Comparison of ENCODE assay signal across 8 mouse cellular contexts in genomic region chr7:34167766-34168469, GRCm38 (mm10). TPM values are rescaled to one million over a fixed set of nuclear protein-coding genes. Genes with fewer than 3 reads are reported as not detected.
DNase-seq lines count a peak whose midpoint lies in the region; ATAC-seq lines count a peak whose summit lies in the region.

No protein-coding gene starts in this region.

- WGBS in heart, embryonic 15.5 days: under 1% methylated on average over 54 of the region's 54 CpGs

- no peaks in the 10 kb centered on the region for H3K27me3 ChIP-seq in heart, embryonic 15.5 days

- peaks cover 12% of the 10 kb centered on the region for H3K4me1 ChIP-seq in heart, embryonic 15.5 days (replicated peaks)

- H3K27ac ChIP-seq in heart, embryonic 15.5 days: peak overlapping the region; percentile 93

- peak overlapping the region; percentile 95 for H3K4me3 ChIP-seq in heart, embryonic 15.5 days

- peak; percentile 15 for ATAC-seq in heart, embryonic 15.5 days (replicated peaks; ENCODE audit: insufficient number of reproducible peaks, insufficient read depth, low FRiP score, low read depth)
- ATAC-seq in monocyte, adult 5-6 weeks (replicated peaks; ENCODE audit: insufficient number of reproducible peaks, low FRiP score, low TSS enrichment, poor library complexity, severe bottlenecking): peak; percentile 27

- DNase-seq in adrenal gland, adult 8-10 months: peak; percentile 10
- DNase-seq in adrenal gland, postnatal 4 days (ENCODE audit: low spot score in 2 of 2): no peak
- peak; percentile 50 for DNase-seq in 416B (ENCODE audit: low read depth)
- peak; percentile 44 for DNase-seq in embryo, embryonic 11 days
- DNase-seq in liver: peak; percentile 44
- DNase-seq in spleen, postnatal 14 days (ENCODE audit: low spot score in 2 of 2): no peak

- H3K9me3 ChIP-seq in heart, embryonic 15.5 days (replicated peaks): no peaks in the 10 kb centered on the region

- H3K9ac ChIP-seq in heart, embryonic 15.5 days: peak overlapping the region; percentile 97

- H3K4me2 ChIP-seq in heart, embryonic 15.5 days: peak overlapping the region; percentile 74

- peaks cover 23% of the 10 kb centered on the region for H3K36me3 ChIP-seq in heart, embryonic 15.5 days

RNA-seq across cellular contexts. Expression of gene Uba2, which starts 1.5 kb away (rescaled TPM):
- 10 to 100 TPM; 64.3 to 77.2 (median 72.4) TPM for total RNA-seq in adrenal gland, adult 8-10 months (2022)
- 100 to 1,000 TPM; 101 to 107 TPM for total RNA-seq in adrenal gland, postnatal 4 days (2021)
- polyA plus RNA-seq in heart, embryonic 15.5 days (2015; fragmentation: Nextera tagmentation; extraction: Ambion mirVana): 89.0 and 108 TPM in 2 replicates
- 107 to 120 TPM (median 115 TPM) in 3 replicates for total RNA-seq in monocyte, adult 5-6 weeks (2017)

RNA-seq across cellular contexts. Expression of gene Pdcd2l, which starts 28.5 kb away (rescaled TPM):
- total RNA-seq in adrenal gland, adult 8-10 months (2022): 10 to 100 TPM; 25.7 to 30.3 (median 27.0) TPM
- 10 to 100 TPM; 28.3 to 31.6 TPM for total RNA-seq in adrenal gland, postnatal 4 days (2021)
- polyA plus RNA-seq in heart, embryonic 15.5 days (2015; fragmentation: Nextera tagmentation; extraction: Ambion mirVana): 46.9 and 55.1 TPM in 2 replicates
- 22.9 to 36.0 TPM (median 31.0 TPM) in 3 replicates for total RNA-seq in monocyte, adult 5-6 weeks (2017)

RNA-seq across cellular contexts. Expression of gene Wtip, which starts 34.9 kb away (rescaled TPM):
- total RNA-seq in adrenal gland, adult 8-10 months (2022): 10 to 100 TPM; 20.0 to 34.4 (median 27.8) TPM
- total RNA-seq in adrenal gland, postnatal 4 days (2021): 10 to 100 TPM; 40.7 to 43.5 TPM
- 4.3 and 6.5 TPM in 2 replicates for polyA plus RNA-seq in heart, embryonic 15.5 days (2015; fragmentation: Nextera tagmentation; extraction: Ambion mirVana)
- not detected in 3 replicates for total RNA-seq in monocyte, adult 5-6 weeks (2017)

Comparison
In these comparisons a context has a peak if more than half of its experiments do, and no peak if none do; other contexts are left out.
1. DNase-seq: peak in adrenal gland, adult 8-10 months (single experiment), 416B (single experiment), embryo, embryonic 11 days (single experiment) and liver (single experiment); none in adrenal gland, postnatal 4 days (0 of 2) and spleen, postnatal 14 days (0 of 2).
2. RNA of gene Wtip, which starts 34.9 kb away (total RNA-seq): 40.7 to 43.5 TPM in adrenal gland, postnatal 4 days and 20.0 to 34.4 TPM in adrenal gland, adult 8-10 months; not detected in monocyte, adult 5-6 weeks; every median in the first group is over 10 times any median in the second.